Mouse (Mus musculus) lung, postnatal 0 days (tissue): ENCODE data around the gene Pmfbp1. TPM values are rescaled to one million over a fixed set of nuclear protein-coding genes. Genes with fewer than 3 reads are reported as not detected.
A peak's percentile ranks its signal among the peaks of the same experiment; 100 is the strongest.

Experiments used
- ATAC-seq: fragments of 200-750 bp; cut with Nextera tagmentation; 2 replicates; pipeline ENCODE4 v1.8.0; 2017; ENCODE audit warnings: moderate library complexity
- DNase-seq: peaks from one replicate; pipeline ENCODE4 v3.0.0-alpha.2; 2016; ENCODE audit warnings: low spot score
- H3K27ac ChIP-seq: fragments of 300-500 bp; sonication (generic); 2 replicates; pipeline ENCODE4 v1.5.1; 2014; ENCODE audit warnings: antibody characterized with exemption, mild to moderate bottlenecking, low read length, mixed read lengths
- H3K27me3 ChIP-seq: fragments of 300-500 bp; sonication (generic); replicated peaks from 2 replicates; pipeline ENCODE4 v1.6.1; 2014; ENCODE audit warnings: low read length, mixed read lengths; ENCODE audit not compliant: insufficient read depth
- H3K36me3 ChIP-seq: fragments of 300-500 bp; sonication (generic); 2 replicates; pipeline ENCODE4 v1.6.1; 2014; ENCODE audit warnings: low read length, mixed read lengths; ENCODE audit not compliant: insufficient read depth
- H3K4me1 ChIP-seq: fragments of 300-500 bp; sonication (generic); 2 replicates; pipeline ENCODE4 v1.6.1; 2014; ENCODE audit warnings: antibody characterized with exemption, low read depth, low read length, mixed read lengths; ENCODE audit not compliant: insufficient read depth
- H3K4me2 ChIP-seq: fragments of 300-500 bp; sonication (generic); replicated peaks from 2 replicates; pipeline ENCODE4 v1.6.1; 2014; ENCODE audit warnings: low read depth, mild to moderate bottlenecking, low read length, moderate library complexity, mixed read lengths
- H3K4me3 ChIP-seq: fragments of 300-500 bp; sonication (generic); 2 replicates; pipeline ENCODE4 v1.5.1; 2014; ENCODE audit warnings: low read depth, low read length
- H3K9ac ChIP-seq: fragments of 300-500 bp; sonication (generic); replicated peaks from 2 replicates; pipeline ENCODE4 v1.6.1; 2014; ENCODE audit warnings: low read depth, mild to moderate bottlenecking
- H3K9me3 ChIP-seq: fragments of 300-500 bp; sonication (generic); 2 replicates; pipeline ENCODE4 v1.6.1; 2016; ENCODE audit warnings: low read length, mixed read lengths
- CTCF ChIP-seq: IDR thresholded peaks from 2 replicates; pipeline ENCODE4 v1.5.1; 2016; ENCODE audit warnings: antibody characterized with exemption, mild to moderate bottlenecking
- EP300 ChIP-seq: IDR thresholded peaks from 2 replicates; pipeline ENCODE4 v1.6.1; 2016; ENCODE audit warnings: antibody characterized with exemption, mild to moderate bottlenecking, control low read depth
- WGBS: fragments of 180-500 bp; shearing (Covaris S2); extraction: QIAGEN DNeasy Blood & Tissue Kit; methylation state at CpG from one replicate; pipeline ENCODE4 v1.1.7; 2014; 5-methylcytosine and 5-hydroxymethylcytosine counted together
- polyA plus RNA-seq: library from polyadenylated mRNA; unstranded; fragments of >200 nt; fragmentation: Nextera tagmentation; extraction: Ambion mirVana; gene quantifications from 2 replicates; pipeline ENCODE4 v1.2.1, GENCODE M21; 2015

Gene Pmfbp1
- polyA plus RNA-seq, 1 experiment from 2014 or later, result not detected

GRCm38 (mm10) chr8:109551663-109552062 lies 57.8 kb downstream of the Pmfbp1 start:
- Histone ChIP-seq H3K9ac (no peak overlapping the region), H3K4me1 (no peaks in the 10 kb centered on the region), H3K4me2 (no peak overlapping the region), H3K36me3 (peaks cover 72% of the 10 kb centered on the region), H3K4me3 (no peak overlapping the region), H3K9me3 (no peaks in the 10 kb centered on the region), H3K27ac (no peak overlapping the region), H3K27me3 (no peaks in the 10 kb centered on the region)
- ATAC-seq, result 0 out of 2 replicates have a peak, but pooled peaks have one; percentile 30
- DNase-seq, result peak; percentile 24
- 36% methylated on average over 3 of the region's 3 CpGs for WGBS
- TF ChIP-seq CTCF (peak; percentile 65), EP300 (no peak)

GRCm38 (mm10) chr8:109563881-109564280 lies 70.1 kb downstream of the Pmfbp1 start:
- peaks cover 4% of the 10 kb centered on the region; the same call in 1 of the 2 replicates for H3K4me1 ChIP-seq
- 66% methylated on average over 2 of the region's 2 CpGs for WGBS
- ATAC-seq (no peak), DNase-seq (no peak)
- no peak overlapping the region for H3K4me2 ChIP-seq
- no peak overlapping the region for H3K9ac ChIP-seq
- no peaks in the 10 kb centered on the region for H3K27me3 ChIP-seq
- no peak overlapping the region for H3K4me3 ChIP-seq
- peaks cover 38% of the 10 kb centered on the region for H3K36me3 ChIP-seq
- no peak for TF ChIP-seq EP300
- TF ChIP-seq CTCF, result no peak
- H3K9me3 ChIP-seq, result no peaks in the 10 kb centered on the region
- no peak overlapping the region for H3K27ac ChIP-seq

GRCm38 (mm10) chr8:109564766-109565165 lies 70.9 kb downstream of the Pmfbp1 start:
- peak overlapping the region; percentile 97 for H3K9ac ChIP-seq
- WGBS, result 5% methylated on average over 10 of the region's 10 CpGs
- TF ChIP-seq EP300, result no peak
- no peak for TF ChIP-seq CTCF
- no peaks in the 10 kb centered on the region for H3K9me3 ChIP-seq
- peak overlapping the region; percentile 84 for H3K4me3 ChIP-seq
- H3K36me3 ChIP-seq, result peaks cover 29% of the 10 kb centered on the region
- no peak for DNase-seq
- H3K4me2 ChIP-seq, result peak overlapping the region; percentile 76
- peaks cover 4% of the 10 kb centered on the region; the same call in 1 of the 2 replicates for H3K4me1 ChIP-seq
- H3K27ac ChIP-seq, result peak overlapping the region; percentile 98
- no peak for ATAC-seq
- H3K27me3 ChIP-seq, result no peaks in the 10 kb centered on the region

DNA sequence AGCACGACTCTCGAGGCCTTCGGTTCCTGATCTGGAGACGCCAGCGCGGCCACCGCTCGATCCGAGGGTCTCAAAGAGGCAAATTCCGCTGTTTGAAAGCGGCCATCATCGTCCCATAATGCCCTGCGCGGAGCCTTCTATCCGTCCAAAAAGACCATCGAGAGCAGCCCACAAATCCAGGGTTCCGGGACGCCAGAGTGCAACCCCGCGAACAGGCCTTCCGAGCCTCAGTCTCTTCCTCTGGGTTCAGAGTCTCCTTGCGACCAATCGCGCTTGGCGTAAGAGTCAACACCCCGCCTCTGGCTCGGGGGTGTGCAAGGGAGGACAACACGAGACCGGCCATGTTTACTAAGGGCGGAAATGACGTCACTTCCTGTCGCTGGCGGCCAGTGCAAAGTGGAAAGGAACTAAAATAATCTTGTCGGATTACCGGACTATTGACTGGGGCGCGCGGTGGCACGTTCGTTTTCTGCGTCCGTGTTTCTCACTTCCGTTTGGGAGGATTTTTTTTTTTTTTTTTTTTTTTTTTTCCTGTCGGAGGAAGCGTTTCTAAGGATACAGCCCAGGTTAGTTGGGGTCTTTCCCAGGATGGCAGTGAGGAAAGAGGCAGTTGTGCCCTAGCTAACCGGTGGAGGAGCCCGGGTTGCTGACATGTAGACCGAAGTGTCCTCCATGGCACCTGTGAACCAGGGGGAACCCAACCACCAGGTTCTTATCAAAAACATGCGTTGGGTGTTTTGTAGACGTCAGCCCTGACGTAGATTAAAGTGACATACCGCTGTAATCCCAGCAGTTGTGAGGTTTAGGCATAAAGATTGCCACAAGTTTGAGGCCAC lies 71.9 kb downstream of the Pmfbp1 start, which contains the start of the genes Dhx38 and Txnl4b:
TSS of gene Dhx38 (minus strand) at position 364 of the 836 bp plus-strand sequence.
TSS of gene Txnl4b (plus strand) at position 395 of the 836 bp plus-strand sequence.
- Histone ChIP-seq H3K4me2 (peak within 1 kb of the TSS; percentile 76), H3K27ac (peak within 1 kb of the TSS; percentile 98), H3K4me1 (peaks cover 4% of the 10 kb centered on the region; the same call in 1 of the 2 replicates), H3K36me3 (peaks cover 22% of the 10 kb centered on the region; the same call in 1 of the 2 replicates), H3K27me3 (no peaks in the 10 kb centered on the region), H3K9ac (peak within 1 kb of the TSS; percentile 97), H3K9me3 (no peaks in the 10 kb centered on the region), H3K4me3 (peak within 1 kb of the TSS; percentile 84)
- DNase-seq, result peak; percentile 100
- TF ChIP-seq EP300, result peak; percentile 83
- no peak; the same call in none of the 2 replicates for TF ChIP-seq CTCF
- WGBS, result under 1% methylated on average over 52 of the region's 52 CpGs
- ATAC-seq, result peak; percentile 100

- DNase-seq (no peak), ATAC-seq (no peak)
- no peaks in the 10 kb centered on the region for H3K27me3 ChIP-seq
- TF ChIP-seq CTCF (no peak), EP300 (no peak)
- H3K36me3 ChIP-seq, result 0 out of 2 replicates have a peak, but pooled peaks cover 7% of the 10 kb centered on the region
- no peak overlapping the region for H3K27ac ChIP-seq
- H3K4me2 ChIP-seq, result no peak overlapping the region
- no peaks in the 10 kb centered on the region for H3K9me3 ChIP-seq
- 76% methylated on average over 12 of the region's 12 CpGs for WGBS
- no peaks in the 10 kb centered on the region; the same call in 1 of the 2 replicates for H3K4me1 ChIP-seq
- H3K9ac ChIP-seq, result no peak overlapping the region
- no peak overlapping the region for H3K4me3 ChIP-seq
Measured at GRCm38 (mm10) chr8:109571139-109571538, 77.3 kb downstream of the Pmfbp1 start.

DNA sequence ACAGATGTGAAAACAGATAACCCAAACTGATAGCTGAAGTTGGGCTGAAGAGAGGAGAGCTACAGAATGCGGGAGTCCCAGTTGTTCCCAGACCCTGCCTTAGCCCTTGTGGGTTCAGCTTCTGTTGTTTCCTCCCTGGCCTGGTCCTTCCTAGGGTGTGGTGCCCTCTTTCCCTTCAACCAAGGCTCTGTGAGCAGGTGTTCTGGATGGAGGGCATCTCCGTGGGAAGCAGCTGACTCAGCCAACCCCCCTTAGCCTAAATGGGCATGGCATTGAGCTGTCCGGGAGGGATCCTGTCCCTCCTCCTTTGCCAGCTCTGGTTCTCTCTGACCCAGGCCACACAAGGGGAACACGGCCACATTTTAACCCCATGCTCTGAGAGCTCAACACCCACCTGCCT lies 82.5 kb downstream of the Pmfbp1 start:
- no peak overlapping the region for H3K27ac ChIP-seq
- H3K4me1 ChIP-seq, result no peaks in the 10 kb centered on the region
- 64% methylated on average over 4 of the region's 4 CpGs for WGBS
- 0 out of 2 replicates have a peak, but pooled peaks cover 4% of the 10 kb centered on the region for H3K36me3 ChIP-seq
- no peak for TF ChIP-seq EP300
- no peak for TF ChIP-seq CTCF
- H3K9me3 ChIP-seq, result no peaks in the 10 kb centered on the region
- H3K27me3 ChIP-seq, result no peaks in the 10 kb centered on the region
- H3K4me3 ChIP-seq, result no peak overlapping the region
- DNase-seq (no peak), ATAC-seq (no peak)
- H3K9ac ChIP-seq, result no peak overlapping the region
- no peak overlapping the region for H3K4me2 ChIP-seq
